Mouse (Mus musculus): ENCODE measurements around the gene Znfx1.

The Znfx1 gene

GRCm38 (mm10) chr2:167062965-167063880 lies at the start of gene Znfx1:
Znfx1 (minus strand) TSS chr2:167063015.
- peak; percentile 97 for DNase-seq (ENCODE audit: low read depth, low spot score)

GRCm38 (mm10) chr2:167112259-167112658 lies 49.4 kb upstream of the Znfx1 start:
- no peak for DNase-seq (ENCODE audit: low read depth, low spot score)

DNA sequence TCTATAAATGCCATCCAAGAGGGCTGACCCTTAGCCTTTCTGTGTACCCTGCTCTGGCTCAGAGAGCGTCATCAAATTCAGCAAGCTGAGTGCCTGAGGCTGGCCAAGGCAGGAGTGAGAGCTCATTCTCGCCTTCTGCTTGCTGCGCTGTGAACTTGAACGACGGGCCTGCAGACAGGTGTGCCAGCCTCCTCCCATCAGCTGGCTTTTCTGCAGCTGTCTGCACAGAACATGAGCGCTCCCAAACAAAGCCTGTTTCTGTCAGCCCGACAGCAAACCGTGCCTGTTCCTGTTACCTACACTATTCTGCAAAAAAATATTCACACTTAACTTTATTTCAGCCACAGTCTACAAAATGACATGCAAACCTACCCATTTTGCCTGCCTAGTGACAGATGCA lies 46.7 kb upstream of the Znfx1 start:
- no peak for DNase-seq (ENCODE audit: low read depth, low spot score)

DNA sequence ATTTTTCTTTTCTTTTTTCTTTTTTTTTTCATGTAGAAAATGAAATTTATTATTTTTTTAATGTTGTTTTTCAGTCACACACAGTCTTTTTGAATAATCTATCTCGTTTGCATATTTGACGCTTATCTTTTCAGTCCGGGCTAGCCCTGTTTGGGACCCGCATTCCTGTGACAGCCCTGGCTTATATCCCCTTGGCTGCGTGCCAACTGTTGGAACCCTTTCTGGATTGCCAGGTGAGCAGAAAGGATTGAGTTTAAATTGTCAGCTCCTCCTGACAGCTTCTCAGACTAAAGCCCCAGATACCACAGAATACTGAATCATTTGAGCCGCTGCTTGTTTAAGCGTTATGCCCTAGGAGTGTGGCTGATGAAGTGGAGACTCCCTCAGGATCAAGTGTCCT lies 40.7 kb upstream of the Znfx1 start:
- DNase-seq (ENCODE audit: low read depth, low spot score), result no peak

- no peak for DNase-seq (ENCODE audit: low read depth, low spot score)
Observed at GRCm38 (mm10) chr2:167101743-167102441, 39.1 kb upstream of the Znfx1 start.

DNA sequence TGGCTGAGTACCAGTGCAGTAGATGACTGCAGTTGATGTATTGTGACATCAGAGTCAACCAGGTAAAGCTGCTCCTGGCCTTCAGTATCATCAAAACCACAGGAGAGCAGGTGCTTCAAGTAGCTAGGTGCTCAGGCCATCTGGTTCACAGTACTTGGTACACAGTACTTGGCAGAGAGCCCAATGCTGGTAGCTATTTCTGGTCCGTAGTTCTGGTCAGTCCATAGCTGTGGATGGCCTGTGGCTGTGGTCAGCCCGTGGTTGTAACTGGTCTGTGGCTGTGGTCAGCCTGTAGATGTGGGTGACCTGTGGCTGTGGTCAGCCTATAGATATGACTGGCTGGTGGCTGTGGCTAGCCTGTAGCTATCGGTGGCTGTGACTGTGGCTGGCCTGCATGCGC lies 31.9 kb upstream of the Znfx1 start:
- no peak for DNase-seq (ENCODE audit: low read depth, low spot score)

- no peak for DNase-seq (ENCODE audit: low read depth, low spot score)
Observed at GRCm38 (mm10) chr2:167093171-167093900, 30.5 kb upstream of the Znfx1 start.

- no peak for DNase-seq (ENCODE audit: low read depth, low spot score)
Observed at GRCm38 (mm10) chr2:167090271-167090670, 27.5 kb upstream of the Znfx1 start.

- no peak for DNase-seq (ENCODE audit: low read depth, low spot score)
Observed at GRCm38 (mm10) chr2:167086836-167087235, 24.0 kb upstream of the Znfx1 start.

- DNase-seq (ENCODE audit: low read depth, low spot score), result no peak
Observed at GRCm38 (mm10) chr2:167086092-167086491, 23.3 kb upstream of the Znfx1 start.

- no peak for DNase-seq (ENCODE audit: low read depth, low spot score)
Observed at GRCm38 (mm10) chr2:167081639-167082038, 18.8 kb upstream of the Znfx1 start.

DNA sequence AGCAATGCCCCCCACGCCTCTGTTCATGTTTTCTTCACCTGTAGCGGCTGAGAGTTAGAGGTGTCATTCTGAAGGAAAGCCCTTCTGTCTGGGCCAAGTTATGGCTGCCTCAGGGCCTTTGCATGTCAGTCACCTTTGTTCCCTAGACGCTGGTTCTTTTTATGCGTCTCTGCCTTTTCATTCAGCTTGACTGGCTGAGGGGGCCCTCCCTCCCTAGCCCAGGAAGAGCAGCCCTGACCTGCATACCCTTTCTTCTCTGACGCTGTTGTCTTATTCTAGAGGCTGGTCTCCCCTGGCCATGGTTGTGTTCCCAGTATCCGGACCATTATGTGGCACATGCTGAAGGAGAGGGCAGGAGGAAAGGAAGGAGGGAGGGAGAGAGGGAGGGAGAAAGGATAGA lies 18.3 kb upstream of the Znfx1 start:
- no peak for DNase-seq (ENCODE audit: low read depth, low spot score)

DNA sequence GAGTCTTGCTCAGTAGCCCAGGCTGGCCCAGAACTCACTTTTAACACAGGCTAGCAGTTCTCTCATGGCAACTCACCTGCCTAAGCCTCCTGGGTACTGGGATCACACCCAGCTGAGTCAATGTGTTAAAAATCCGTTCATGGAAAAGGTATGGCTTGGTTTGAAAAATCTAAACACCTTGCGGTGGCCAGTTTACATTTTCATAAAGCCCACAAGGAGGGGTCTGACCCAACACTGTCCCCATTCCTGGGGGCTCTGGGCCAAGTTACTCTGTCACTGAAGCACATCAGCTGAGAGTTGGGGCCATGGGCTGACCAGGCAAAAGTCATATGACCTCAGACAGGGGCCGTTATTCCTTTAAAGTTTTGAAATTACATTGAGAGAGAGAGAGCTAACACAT lies 17.6 kb upstream of the Znfx1 start:
- DNase-seq (ENCODE audit: low read depth, low spot score), result no peak

GRCm38 (mm10) chr2:167079535-167080257 lies 16.9 kb upstream of the Znfx1 start:
- peak; percentile 90 for DNase-seq (ENCODE audit: low read depth, low spot score)

DNA sequence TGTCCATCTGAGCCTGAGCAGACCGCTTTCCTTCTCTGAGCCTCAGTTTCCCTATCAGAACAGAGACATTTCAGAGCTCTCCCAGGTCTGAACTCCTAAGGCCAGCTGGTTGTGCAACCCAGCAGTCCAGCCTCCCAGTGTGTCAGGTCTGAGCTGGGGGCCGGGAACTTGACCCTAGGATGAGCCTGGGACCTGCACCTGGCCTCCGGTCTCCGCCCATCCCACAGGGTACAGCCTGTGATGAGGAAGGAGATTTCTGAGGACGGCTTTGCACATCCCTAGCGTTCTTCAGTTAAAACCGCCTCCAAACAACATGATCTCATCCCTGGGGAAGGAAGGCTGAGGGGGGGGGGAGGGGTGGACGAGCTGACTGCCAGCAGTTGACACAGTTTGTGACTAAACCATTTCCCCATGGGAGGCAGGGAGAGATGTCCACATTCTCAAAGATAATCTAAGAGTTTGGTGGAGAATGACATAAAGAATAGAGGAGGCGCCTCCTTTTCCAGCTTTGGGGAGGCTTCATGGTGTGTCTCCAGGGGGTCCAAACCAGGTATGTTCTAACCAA lies 16.2 kb upstream of the Znfx1 start:
- DNase-seq (ENCODE audit: low read depth, low spot score), result peak; percentile 85

DNA sequence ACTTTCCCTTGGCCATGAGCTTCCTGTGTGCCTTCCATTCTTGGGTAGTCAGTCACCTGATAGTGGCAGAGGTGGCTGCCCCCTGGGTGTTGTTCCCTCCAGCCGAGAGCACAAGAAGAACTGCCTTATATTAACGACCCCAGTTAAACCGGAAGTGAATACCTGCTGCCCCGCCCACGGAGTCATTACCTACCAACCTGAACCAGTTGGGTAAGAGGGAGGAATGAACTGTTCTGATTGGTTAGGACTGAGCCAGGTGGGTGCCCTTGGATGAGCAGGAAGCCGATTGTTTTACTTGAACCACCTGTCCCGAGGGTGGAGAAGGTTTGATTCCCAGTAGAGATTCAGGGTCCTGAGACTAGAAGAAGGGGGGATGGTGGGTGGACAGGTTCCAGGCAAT lies 15.7 kb upstream of the Znfx1 start:
- no peak for DNase-seq (ENCODE audit: low read depth, low spot score)

DNA sequence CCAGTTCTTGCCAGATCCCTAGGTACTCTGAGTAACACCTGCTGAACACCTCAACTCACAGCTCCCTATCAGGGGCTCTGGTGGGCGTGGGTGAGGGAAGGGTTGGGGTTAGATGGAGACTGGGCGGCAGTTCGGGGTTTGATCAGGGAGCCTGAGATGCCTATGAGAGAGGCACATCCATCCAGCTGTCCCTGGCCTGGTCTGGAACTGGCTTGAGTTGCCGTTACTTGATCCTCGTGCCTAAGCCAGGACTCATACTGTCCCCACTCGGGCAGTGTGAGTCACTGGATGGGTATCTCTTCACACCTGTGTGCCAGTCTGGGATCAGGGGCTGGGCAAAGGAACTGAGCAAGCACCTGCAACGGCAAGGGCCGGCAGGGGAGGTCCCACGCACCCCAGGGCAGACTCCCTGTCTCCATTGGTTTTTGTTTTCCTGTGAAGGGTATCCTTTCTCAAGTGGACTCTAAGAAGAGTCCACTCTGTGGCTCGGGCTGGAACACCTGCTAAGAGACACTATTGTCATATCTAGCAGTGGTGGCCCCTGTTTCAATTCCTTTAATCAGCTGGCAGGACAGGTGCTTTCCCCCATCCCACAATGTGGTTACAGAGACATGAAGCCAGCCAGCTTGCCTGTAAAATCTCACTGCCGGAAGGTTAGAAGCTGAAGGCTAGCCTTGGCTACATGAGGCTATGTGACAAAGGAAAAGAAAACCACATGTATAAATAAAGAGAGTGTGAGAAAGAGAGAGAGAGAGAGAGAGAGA lies 14.6 kb upstream of the Znfx1 start:
- DNase-seq (ENCODE audit: low read depth, low spot score), result no peak

DNA sequence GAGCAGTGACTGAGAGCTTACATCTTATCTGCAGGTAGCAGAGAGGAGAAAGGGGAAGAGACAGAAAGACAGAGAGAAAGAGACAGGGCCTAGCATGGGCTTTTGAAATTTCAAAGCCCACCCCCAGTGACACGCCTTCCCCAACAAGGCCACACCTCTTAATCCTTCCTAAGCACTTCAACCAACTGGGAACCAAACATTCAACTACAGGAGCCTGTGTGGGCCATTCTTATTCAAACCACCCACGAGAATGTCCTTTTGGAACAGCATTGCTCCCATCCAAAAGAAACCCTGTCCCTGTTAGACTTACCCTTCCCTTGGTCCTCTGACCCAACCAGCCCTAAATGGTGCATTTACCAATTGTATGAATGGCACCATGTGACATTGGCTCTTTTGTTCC lies 13.9 kb upstream of the Znfx1 start:
- no peak for DNase-seq (ENCODE audit: low read depth, low spot score)

DNA sequence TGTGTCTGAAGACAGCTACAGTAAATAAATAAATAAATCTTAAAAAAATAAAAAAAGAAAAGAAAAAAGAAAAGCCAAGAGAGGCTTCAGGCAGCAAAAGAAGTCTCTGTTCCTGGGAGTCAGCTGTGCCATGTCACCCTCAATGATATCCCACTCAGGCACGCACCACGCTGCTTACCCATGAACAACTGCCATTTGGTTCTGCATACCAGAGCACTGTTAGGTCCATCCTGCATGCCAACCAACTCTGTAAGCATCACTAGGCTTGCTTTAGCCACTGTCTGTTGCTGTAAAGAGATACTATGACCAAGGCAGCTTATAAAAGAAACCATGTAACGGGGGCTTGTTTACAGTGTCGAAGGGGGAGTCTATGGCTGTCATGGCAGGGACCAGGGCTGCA lies 13.5 kb upstream of the Znfx1 start:
- no peak for DNase-seq (ENCODE audit: low read depth, low spot score)

DNA sequence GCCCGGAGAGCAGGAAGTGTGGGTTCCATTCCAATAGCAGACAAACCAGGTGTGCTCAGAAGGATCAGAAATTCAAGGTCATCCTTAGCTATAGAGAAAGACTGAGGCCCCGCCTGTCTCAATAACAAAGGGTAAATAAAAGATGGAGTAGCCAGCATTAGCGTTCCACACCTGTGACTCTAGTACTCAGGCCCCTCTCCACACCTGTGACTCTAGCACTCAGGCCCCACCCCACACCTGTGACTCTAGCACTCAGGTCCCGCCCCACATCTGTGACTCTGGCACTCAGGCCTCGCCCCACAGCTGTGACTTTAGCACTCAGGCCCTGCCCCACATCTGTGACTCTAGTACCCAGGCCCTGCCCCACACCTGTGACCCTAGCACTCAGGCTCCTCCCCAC lies 11.8 kb upstream of the Znfx1 start:
- no peak for DNase-seq (ENCODE audit: low read depth, low spot score)

Data from 3T3-L1 (cell line).